Mouse (Mus musculus) brain, embryonic 14.5 days (tissue): ENCODE measurements around the gene Rcn3.

Experiments
- CTCF ChIP-seq: fragments of 200-500 bp; IDR thresholded peaks from 2 replicates; pipeline ENCODE4 v1.5.1; 2012; ENCODE audit warnings: inconsistent platforms, mild to moderate bottlenecking, moderate library complexity, borderline replicate concordance; ENCODE audit not compliant: insufficient read depth, insufficient read length; ENCODE audit errors: extremely low read depth
- POLR2A ChIP-seq: fragments of 200-500 bp; IDR thresholded peaks from 2 replicates; pipeline ENCODE4 v1.6.1; 2012; ENCODE audit warnings: mild to moderate bottlenecking, inconsistent platforms, borderline replicate concordance; ENCODE audit not compliant: poor library complexity, insufficient read depth, insufficient read length, severe bottlenecking; ENCODE audit errors: extremely low read depth

DNA sequence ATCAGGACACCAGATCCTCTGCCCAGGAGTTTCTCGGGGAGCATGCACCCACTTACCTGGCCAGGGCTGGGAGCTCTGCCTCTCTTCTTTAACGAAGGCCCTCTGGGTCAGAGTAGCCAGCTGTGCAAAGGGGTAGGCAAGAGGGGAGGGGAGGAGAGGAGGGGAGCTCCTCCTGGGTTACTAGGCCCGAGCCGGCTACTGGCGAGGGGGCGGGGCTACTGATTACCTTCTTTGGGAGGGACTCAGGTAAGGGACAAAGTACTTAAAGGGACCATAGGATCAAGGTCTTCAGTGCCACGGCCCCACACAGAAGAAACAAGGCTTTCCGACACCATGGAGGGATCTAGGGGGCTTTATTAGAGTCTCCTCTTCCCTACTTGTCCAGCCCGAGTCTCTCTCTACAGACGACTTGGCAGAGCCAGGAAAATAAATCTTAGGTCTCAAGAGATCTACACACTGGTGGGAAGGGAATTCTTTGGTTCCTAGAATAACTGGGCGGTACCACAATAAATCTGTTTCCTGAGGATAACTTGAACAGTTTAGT is 30.4 kb downstream of the Rcn3 start:
- TF ChIP-seq CTCF: no peak
- TF ChIP-seq POLR2A: no peak
